In genomic region chrX:136172118-136172551, GRCm38 (mm10) we compare ENCODE assay signal across 8 mouse cellular contexts. TPM values are rescaled to one million over a fixed set of nuclear protein-coding genes. Genes with fewer than 3 reads are reported as not detected.
DNase-seq lines count a peak whose midpoint lies in the region; ATAC-seq and TF ChIP-seq lines count a peak whose summit lies in the region.

Tceal8 (minus strand) TSS chrX:136172342.

- peaks cover 11% of the 10 kb centered on the region for H3K27me3 ChIP-seq in forebrain, embryonic 12.5 days
- no peaks in the 10 kb centered on the region for H3K27me3 ChIP-seq in heart, embryonic 16.5 days (ENCODE audit: control insufficient read depth, insufficient read depth, low read length)
- H3K27me3 ChIP-seq in liver, embryonic 14.5 days (ENCODE audit: control insufficient read depth, insufficient read depth, low read length) = no peaks in the 10 kb centered on the region
- H3K27me3 ChIP-seq in stomach, postnatal 0 days (ENCODE audit: control insufficient read depth, insufficient read depth, low read length) = no peaks in the 10 kb centered on the region

- no peaks in the 10 kb centered on the region for H3K4me1 ChIP-seq in forebrain, embryonic 12.5 days
- peaks cover 3% of the 10 kb centered on the region; the same call in 1 of the 2 replicates for H3K4me1 ChIP-seq in heart, embryonic 16.5 days (ENCODE audit: control insufficient read depth, insufficient read depth, low read length)
- H3K4me1 ChIP-seq in liver, embryonic 14.5 days (replicated peaks; ENCODE audit: control insufficient read depth in 2 of 2, insufficient read depth in 2 of 2, low read length in 1 of 2) = no peaks in the 10 kb centered on the region; a peak in 1 of 4 replicates
- H3K4me1 ChIP-seq in stomach, postnatal 0 days (replicated peaks; ENCODE audit: control insufficient read depth, insufficient read depth) = no peaks in the 10 kb centered on the region

- peak; percentile 98 for ATAC-seq in forebrain, embryonic 12.5 days (ENCODE audit: low FRiP score)
- peak; percentile 94 for ATAC-seq in heart, embryonic 16.5 days (replicated peaks; ENCODE audit: extremely low read depth, insufficient read depth, low FRiP score)
- peak; percentile 88 for ATAC-seq in liver, embryonic 14.5 days (ENCODE audit: insufficient read depth)
- peak; percentile 98 for ATAC-seq in stomach, postnatal 0 days (ENCODE audit: low FRiP score, low TSS enrichment)

- H3K4me2 ChIP-seq in forebrain, embryonic 12.5 days = peak within 1 kb of the TSS; percentile 54
- peak within 1 kb of the TSS; percentile 70 for H3K4me2 ChIP-seq in heart, embryonic 16.5 days (ENCODE audit: low read depth, low read length)
- H3K4me2 ChIP-seq in liver, embryonic 14.5 days (ENCODE audit: low read depth) = peak within 1 kb of the TSS; percentile 69
- H3K4me2 ChIP-seq in stomach, postnatal 0 days (replicated peaks; ENCODE audit: low read depth) = peak within 1 kb of the TSS; percentile 57

- peak within 1 kb of the TSS; percentile 60 for H3K9ac ChIP-seq in forebrain, embryonic 12.5 days
- H3K9ac ChIP-seq in heart, embryonic 16.5 days (ENCODE audit: low read length) = peak within 1 kb of the TSS; percentile 79
- H3K9ac ChIP-seq in liver, embryonic 14.5 days (replicated peaks) = peak within 1 kb of the TSS; percentile 83
- peak within 1 kb of the TSS; percentile 73 for H3K9ac ChIP-seq in stomach, postnatal 0 days (ENCODE audit: low read length)

- no peak for TF ChIP-seq CTCF in liver, embryonic 14.5 days (IDR thresholded peaks at IDR 0.05; ENCODE audit: low read depth)
- peak; percentile 29; the same call in 1 of the 2 replicates for TF ChIP-seq CTCF in stomach, postnatal 0 days (IDR thresholded peaks at IDR 0.05; ENCODE audit: low read depth)

- DNase-seq in ES-CJ7 (ENCODE audit: low read depth, low spot score) = peak; percentile 97
- DNase-seq in c-Kit-positive CD71-positive TER-119-positive erythroid progenitor cells, embryonic 14.5 days (ENCODE audit: low spot score) = peak; percentile 82
- DNase-seq in kidney, postnatal 36 days = peak; percentile 85 to 89
- DNase-seq in liver, embryonic 14.5 days (ENCODE audit: low read depth in 3 of 3, low spot score in 3 of 3) = peak; percentile 77 to 80 (median 80)
- peak; percentile 66 for DNase-seq in neural tube, embryonic 10.5 days (ENCODE audit: extremely low spot score, low spot score)
- peak; percentile 79 for DNase-seq in stomach, postnatal 0 days (ENCODE audit: low spot score)

- no peaks in the 10 kb centered on the region for H3K36me3 ChIP-seq in forebrain, embryonic 12.5 days (replicated peaks)
- no peaks in the 10 kb centered on the region for H3K36me3 ChIP-seq in heart, embryonic 16.5 days (ENCODE audit: control insufficient read depth, insufficient read depth)
- no peaks in the 10 kb centered on the region for H3K36me3 ChIP-seq in liver, embryonic 14.5 days (replicated peaks; ENCODE audit: control insufficient read depth, insufficient read depth, low read depth)
- no peaks in the 10 kb centered on the region for H3K36me3 ChIP-seq in stomach, postnatal 0 days (ENCODE audit: control insufficient read depth, insufficient read depth, low read length)

- 18% methylated on average over 10 of the region's 10 CpGs for WGBS in forebrain, embryonic 12.5 days
- 19% methylated on average over 10 of the region's 10 CpGs for whole genome bisulfite sequencing in heart, embryonic 16.5 days
- WGBS in liver, embryonic 14.5 days (ENCODE audit: insufficient replicate concordance) = 7% methylated on average over 10 of the region's 10 CpGs
- 20% methylated on average over 10 of the region's 10 CpGs for WGBS in stomach, postnatal 0 days

- H3K4me3 ChIP-seq in forebrain, embryonic 12.5 days (replicated peaks) = peak within 1 kb of the TSS; percentile 51
- H3K4me3 ChIP-seq in heart, embryonic 16.5 days (ENCODE audit: low read length) = peak within 1 kb of the TSS; percentile 65
- H3K4me3 ChIP-seq in liver, embryonic 14.5 days (ENCODE audit: insufficient read depth in 1 of 2, low read depth in 2 of 2, low read length in 2 of 2) = peak within 1 kb of the TSS; percentile 74 to 99
- peak within 1 kb of the TSS; percentile 54 for H3K4me3 ChIP-seq in stomach, postnatal 0 days (ENCODE audit: low read depth, low read length)

- no peak; the same call in 1 of the 2 replicates for TF ChIP-seq EP300 in liver, embryonic 14.5 days (IDR thresholded peaks at IDR 0.05; ENCODE audit: low read depth)
- no peak for TF ChIP-seq EP300 in stomach, postnatal 0 days (optimal IDR thresholded peaks at IDR 0.05)

- peak within 1 kb of the TSS; percentile 82 for H3K27ac ChIP-seq in forebrain, embryonic 12.5 days
- peak within 1 kb of the TSS; percentile 90 for H3K27ac ChIP-seq in heart, embryonic 16.5 days (ENCODE audit: low read length)
- H3K27ac ChIP-seq in liver, embryonic 14.5 days = peak within 1 kb of the TSS; percentile 65
- H3K27ac ChIP-seq in stomach, postnatal 0 days (replicated peaks) = peak within 1 kb of the TSS; percentile 91

- H3K9me3 ChIP-seq in forebrain, embryonic 12.5 days = no peaks in the 10 kb centered on the region
- H3K9me3 ChIP-seq in heart, embryonic 16.5 days (replicated peaks; ENCODE audit: control insufficient read depth, low read length) = no peaks in the 10 kb centered on the region
- no peaks in the 10 kb centered on the region for H3K9me3 ChIP-seq in liver, embryonic 14.5 days (ENCODE audit: control insufficient read depth, low read length)
- H3K9me3 ChIP-seq in stomach, postnatal 0 days (ENCODE audit: control insufficient read depth, low read length) = no peaks in the 10 kb centered on the region

RNA-seq across cellular contexts. Expression of gene Tceal8, which starts in this region (rescaled TPM):
- 145 and 152 TPM in 2 replicates for polyA plus RNA-seq in forebrain, embryonic 12.5 days (2016; fragmentation: Nextera tagmentation; extraction: Ambion mirVana)
- 219 and 258 TPM in 2 replicates for polyA plus RNA-seq in heart, embryonic 16.5 days (2015; fragmentation: Nextera tagmentation; extraction: Ambion mirVana)
- polyA plus RNA-seq in liver, embryonic 14.5 days (2012; rRNA removed) = 66.5 and 105 TPM in 2 replicates
- 189 and 191 TPM in 2 replicates for polyA plus RNA-seq in liver, embryonic 14.5 days (2014; fragmentation: Nextera tagmentation; extraction: Ambion mirVana)
- 108 and 118 TPM in 2 replicates for polyA plus RNA-seq in stomach, postnatal 0 days (2015; fragmentation: Nextera tagmentation; extraction: Ambion mirVana)

Comparison
In these comparisons a context has a peak if more than half of its experiments do, and no peak if none do; other contexts are left out.
1. Peak in every context shown above with its lines: DNase-seq, ATAC-seq, H3K4me3 ChIP-seq and H3K27ac ChIP-seq.